9 mouse cellular contexts compared by ENCODE assay signal in the genomic region with DNA sequence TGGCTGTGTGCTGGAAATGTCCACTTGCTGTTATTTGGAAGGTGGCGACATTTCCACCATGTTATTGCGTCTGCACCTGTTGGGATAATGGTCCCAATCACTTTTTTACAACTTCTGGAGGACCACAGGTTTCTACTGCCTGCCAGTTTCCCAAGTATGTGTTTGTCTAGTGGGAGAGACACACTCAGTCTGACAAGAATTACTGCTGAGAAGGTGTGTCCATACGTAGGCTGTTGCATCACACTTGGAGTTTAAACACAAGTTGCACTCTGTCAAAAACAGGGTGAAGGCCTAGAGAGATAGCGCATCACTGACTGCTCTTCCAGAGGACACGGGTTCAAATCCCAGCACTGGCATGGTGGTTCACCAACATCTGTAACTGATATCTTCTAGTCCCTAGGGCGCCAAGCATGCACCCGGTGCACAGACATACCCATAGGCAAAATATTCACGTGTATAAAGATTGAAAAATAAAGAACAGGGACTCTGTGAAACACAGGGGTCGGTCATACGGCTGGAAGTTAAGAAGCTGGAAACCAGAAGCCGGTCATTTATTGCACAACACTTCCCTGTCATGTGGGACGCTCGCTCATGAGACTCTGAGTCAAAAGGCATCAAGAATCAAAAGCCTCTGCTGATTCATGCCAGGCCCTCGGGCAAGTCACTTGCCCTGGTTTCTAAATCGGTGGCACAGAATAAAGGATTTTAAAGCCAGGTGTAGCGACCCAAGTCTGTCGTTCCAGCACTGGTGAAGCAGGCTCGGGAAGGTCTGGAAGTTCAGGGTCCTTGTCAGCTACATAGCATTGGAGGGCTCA. TPM values are rescaled to one million over a fixed set of nuclear protein-coding genes. Genes with fewer than 3 reads are reported as not detected.
DNase-seq lines count a peak whose midpoint lies in the region; ATAC-seq lines count a peak whose summit lies in the region.
"Had no signal": no experiment of that assay in that cellular context is flagged by ENCODE, and none has a peak within 500 bp of the region (broad histone marks: within the 10 kb centered on the region; RNA-seq: fewer than 3 reads in every experiment).

No protein-coding gene starts in this region.

- DNase-seq in heart, adult 11 months: peak; percentile 97
- DNase-seq in heart, postnatal 4 days: no peak
- peak; percentile 92 for DNase-seq in 416B (ENCODE audit: low read depth)
- peak; percentile 51 for DNase-seq in brain, adult 2 months (ENCODE audit: low read depth, low spot score)
- peak; percentile 43 for DNase-seq in lung, postnatal 14 days
- no peak for DNase-seq in spleen, adult 18-20 months
- DNase-seq in gastrocnemius, postnatal 10 days: no peak
- DNase-seq: liver, embryonic 13.5 days had no signal

- no peak for ATAC-seq in inflammation-experienced regulatory T-cells, adult 6 months

RNA-seq across cellular contexts. Expression of a gene that starts 5.4 kb away (rescaled TPM):
- 10 to 100 TPM; 57.5 to 64.5 TPM for total RNA-seq in heart, postnatal 4 days (2021)
- 1 to 10 TPM; 3.6 to 4.5 (median 4.2) TPM for polyA plus RNA-seq in inflammation-experienced regulatory T-cells, adult 6 months (2017; shearing (Covaris generic))
- 10 to 100 TPM; 26.8 to 29.3 TPM for total RNA-seq in gastrocnemius, postnatal 10 days (2021)

RNA-seq across cellular contexts. Expression of a gene that starts 15.3 kb away (rescaled TPM):
- 1 to 10 TPM; 1.6 to 4.0 TPM for total RNA-seq in heart, postnatal 4 days (2021)
- not detected for polyA plus RNA-seq in inflammation-experienced regulatory T-cells, adult 6 months (2017; shearing (Covaris generic))
- 1 to 10 TPM; 2.8 to 5.5 TPM for total RNA-seq in gastrocnemius, postnatal 10 days (2021)

RNA-seq across cellular contexts. Expression of a gene that starts 46.5 kb away (rescaled TPM):
- total RNA-seq in heart, postnatal 4 days (2021): 10 to 100 TPM; 32.5 to 33.6 TPM
- under 1 TPM in 1 of 3 experiments, not detected in 2; 0.13 TPM for polyA plus RNA-seq in inflammation-experienced regulatory T-cells, adult 6 months (2017; shearing (Covaris generic))
- total RNA-seq in gastrocnemius, postnatal 10 days (2021): 10 to 100 TPM; 10.5 to 12.8 TPM

RNA-seq across cellular contexts. Expression of a gene that starts 51.7 kb away (rescaled TPM):
- total RNA-seq in heart, postnatal 4 days (2021): 1 to 10 TPM; 3.1 to 3.2 TPM
- polyA plus RNA-seq in inflammation-experienced regulatory T-cells, adult 6 months (2017; shearing (Covaris generic)): under 1 TPM in 1 of 3 experiments, not detected in 2; 0.78 TPM
- 1 to 10 TPM; 1.7 to 2.2 TPM for total RNA-seq in gastrocnemius, postnatal 10 days (2021)

RNA-seq across cellular contexts. Expression of a gene that starts 53.1 kb away (rescaled TPM):
- total RNA-seq in heart, postnatal 4 days (2021): 10 to 100 TPM; 34.9 to 36.8 TPM
- polyA plus RNA-seq in inflammation-experienced regulatory T-cells, adult 6 months (2017; shearing (Covaris generic)): 10 to 100 TPM; 14.6 to 17.1 (median 16.9) TPM
- 10 to 100 TPM; 41.8 to 44.7 TPM for total RNA-seq in gastrocnemius, postnatal 10 days (2021)

Comparison
In these comparisons a context has a peak if more than half of its experiments do, and no peak if none do; other contexts are left out.
1. DNase-seq: peak in heart, adult 11 months (single experiment), 416B (single experiment), brain, adult 2 months (single experiment) and lung, postnatal 14 days (single experiment); none in heart, postnatal 4 days (single experiment), spleen, adult 18-20 months (0 of 2) and gastrocnemius, postnatal 10 days (single experiment).